Mouse (Mus musculus): ENCODE results near the gene Serpina3g. TPM values are rescaled to one million over a fixed set of nuclear protein-coding genes. Genes with fewer than 3 reads are reported as not detected.

The Serpina3g gene
- polyA plus RNA-seq (2012; rRNA removed): 0.82 and 1.1 TPM in 2 replicates
- polyA plus RNA-seq (2014; fragmentation: Nextera tagmentation; extraction: Ambion mirVana): 0.87 and 1.1 TPM in 2 replicates

DNA sequence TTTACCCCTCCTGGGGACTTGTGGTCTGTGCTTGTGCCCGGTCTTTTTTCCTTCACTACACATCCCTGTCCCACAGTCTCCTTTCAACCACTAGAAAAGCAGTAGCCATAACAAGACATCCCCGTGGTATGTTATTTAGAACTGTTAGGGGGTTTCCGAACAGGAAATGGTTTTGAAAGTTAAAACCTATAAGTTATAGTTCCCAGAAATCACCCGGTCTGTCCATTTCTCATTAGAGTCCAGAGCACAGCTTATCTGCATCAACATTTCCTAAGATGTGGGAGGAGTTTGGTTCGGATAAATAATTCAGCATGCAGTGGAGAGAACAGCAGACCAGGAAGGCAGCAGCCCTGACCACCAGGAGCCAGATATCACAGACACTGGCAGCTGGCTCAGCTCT, at the start of gene Serpina3g:
Gene Serpina3g, plus strand, starts transcription at position 331 of the 400 bp plus-strand sequence.
- no peak for ATAC-seq (ENCODE audit: low FRiP score, low read depth)
- no peaks in the 10 kb centered on the region for H3K27me3 ChIP-seq (ENCODE audit: control insufficient read depth, insufficient read depth, low read length)
- no peaks in the 10 kb centered on the region for H3K36me3 ChIP-seq (ENCODE audit: control insufficient read depth, insufficient read depth, low read length)
- H3K4me3 ChIP-seq (replicated peaks; ENCODE audit: low read length): no peak within 1 kb of the TSS
- TF ChIP-seq POLR2A (IDR thresholded peaks at IDR 0.05; ENCODE audit: borderline replicate concordance, extremely low read depth, insufficient read depth, insufficient read length): no peak
- H3K4me2 ChIP-seq (replicated peaks; ENCODE audit: low read depth, low read length, severe bottlenecking): no peak within 1 kb of the TSS
- H3K27ac ChIP-seq (replicated peaks; ENCODE audit: low read depth, low read length): no peak within 1 kb of the TSS
- 52% methylated on average over 5 of the region's 5 CpGs for WGBS
- no peaks in the 10 kb centered on the region for H3K4me1 ChIP-seq (ENCODE audit: control insufficient read depth, insufficient read depth, low read length)
- no peaks in the 10 kb centered on the region for H3K9me3 ChIP-seq (ENCODE audit: control insufficient read depth, low read length)
- H3K9ac ChIP-seq (ENCODE audit: low read depth, low read length, severe bottlenecking): no peak within 1 kb of the TSS
- DNase-seq (ENCODE audit: low spot score): no peak

DNA sequence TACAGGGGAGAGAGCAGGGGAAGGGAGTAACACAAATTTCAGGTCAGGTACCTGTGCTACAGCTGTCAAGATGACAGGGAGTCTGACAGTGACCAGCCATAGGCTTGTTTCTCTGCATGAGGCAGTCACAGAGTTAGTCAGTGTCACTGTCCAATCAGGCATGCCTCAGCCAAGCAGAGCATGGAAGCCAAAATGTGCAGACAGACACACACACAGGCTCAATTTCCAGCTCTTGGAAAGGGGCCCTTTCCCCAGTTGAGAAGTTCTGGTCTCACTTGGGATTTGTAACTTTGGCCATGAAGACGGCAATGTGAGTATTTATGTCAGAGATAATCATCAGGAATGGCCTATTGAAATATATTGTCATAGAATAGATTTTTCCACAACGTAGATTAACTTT, 46.8 kb upstream of the Serpina3g start:
- WGBS: 64% methylated on average over 2 of the region's 2 CpGs
- Histone ChIP-seq H3K27ac (replicated peaks; ENCODE audit: low read depth, low read length) (no peak overlapping the region), H3K4me1 (ENCODE audit: control insufficient read depth, insufficient read depth, low read length) (no peaks in the 10 kb centered on the region), H3K27me3 (ENCODE audit: control insufficient read depth, insufficient read depth, low read length) (no peaks in the 10 kb centered on the region), H3K4me2 (replicated peaks; ENCODE audit: low read depth, low read length, severe bottlenecking) (no peak overlapping the region), H3K9ac (ENCODE audit: low read depth, low read length, severe bottlenecking) (no peak overlapping the region), H3K4me3 (replicated peaks; ENCODE audit: low read length) (no peak overlapping the region), H3K9me3 (ENCODE audit: control insufficient read depth, low read length) (no peaks in the 10 kb centered on the region), H3K36me3 (ENCODE audit: control insufficient read depth, insufficient read depth, low read length) (no peaks in the 10 kb centered on the region)
- ATAC-seq (ENCODE audit: low FRiP score, low read depth) (no peak), DNase-seq (ENCODE audit: low spot score) (no peak)
- TF ChIP-seq POLR2A (IDR thresholded peaks at IDR 0.05; ENCODE audit: borderline replicate concordance, extremely low read depth, insufficient read depth, insufficient read length): no peak

DNA sequence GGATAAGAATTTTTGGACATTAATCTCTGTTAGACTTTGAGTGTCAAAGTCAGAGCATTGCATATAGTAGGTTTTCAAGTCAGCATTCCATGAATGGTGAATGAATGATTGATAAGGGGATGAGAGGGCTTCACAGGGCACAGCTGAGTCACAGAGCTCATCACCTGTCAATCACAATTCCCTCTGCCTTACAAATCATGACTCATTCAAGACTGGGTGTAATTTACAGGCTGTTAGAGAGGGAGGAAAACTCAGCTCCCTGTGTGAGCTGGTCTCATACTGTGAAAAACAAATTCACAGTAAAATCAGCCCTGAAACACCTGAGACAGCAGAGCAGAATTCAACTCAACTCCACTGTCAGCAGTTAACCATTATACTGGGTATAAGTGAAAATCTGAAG, 45.2 kb upstream of the Serpina3g start:
- Histone ChIP-seq H3K27ac (replicated peaks; ENCODE audit: low read depth, low read length) (no peak overlapping the region), H3K4me1 (ENCODE audit: control insufficient read depth, insufficient read depth, low read length) (no peaks in the 10 kb centered on the region), H3K9me3 (ENCODE audit: control insufficient read depth, low read length) (no peaks in the 10 kb centered on the region), H3K4me2 (replicated peaks; ENCODE audit: low read depth, low read length, severe bottlenecking) (no peak overlapping the region), H3K9ac (ENCODE audit: low read depth, low read length, severe bottlenecking) (no peak overlapping the region), H3K27me3 (ENCODE audit: control insufficient read depth, insufficient read depth, low read length) (no peaks in the 10 kb centered on the region), H3K4me3 (replicated peaks; ENCODE audit: low read length) (no peak overlapping the region), H3K36me3 (ENCODE audit: control insufficient read depth, insufficient read depth, low read length) (no peaks in the 10 kb centered on the region)
- no peak for TF ChIP-seq POLR2A (IDR thresholded peaks at IDR 0.05; ENCODE audit: borderline replicate concordance, extremely low read depth, insufficient read depth, insufficient read length)
- ATAC-seq (ENCODE audit: low FRiP score, low read depth) (no peak), DNase-seq (ENCODE audit: low spot score) (no peak)

DNA sequence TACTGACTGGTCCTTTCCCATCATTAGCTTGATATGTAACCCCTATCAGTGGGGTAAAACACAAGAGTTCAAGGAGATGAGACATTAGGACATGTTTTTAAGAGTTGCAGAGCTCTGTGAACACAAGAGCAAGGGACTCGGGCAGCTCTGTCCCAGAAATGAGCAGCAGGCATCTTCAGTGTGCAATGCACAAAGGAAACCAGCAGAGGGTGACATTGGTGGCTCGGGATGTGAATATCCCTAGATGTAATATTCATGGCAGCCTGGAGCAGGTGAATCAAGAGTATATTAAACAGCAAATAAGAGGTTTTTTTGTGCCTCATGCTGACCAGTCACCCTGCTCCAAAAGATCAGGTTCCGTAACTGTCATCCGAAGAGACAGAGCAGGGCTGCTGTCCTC, 26.9 kb upstream of the Serpina3g start:
- no peak overlapping the region for H3K4me3 ChIP-seq (replicated peaks; ENCODE audit: low read length)
- WGBS: 76% methylated on average over 4 of the region's 4 CpGs
- DNase-seq (ENCODE audit: low spot score): no peak
- no peak overlapping the region for H3K9ac ChIP-seq (ENCODE audit: low read depth, low read length, severe bottlenecking)
- no peaks in the 10 kb centered on the region for H3K36me3 ChIP-seq (ENCODE audit: control insufficient read depth, insufficient read depth, low read length)
- ATAC-seq (ENCODE audit: low FRiP score, low read depth): no peak
- H3K4me1 ChIP-seq (ENCODE audit: control insufficient read depth, insufficient read depth, low read length): no peaks in the 10 kb centered on the region
- H3K27ac ChIP-seq (replicated peaks; ENCODE audit: low read depth, low read length): no peak overlapping the region
- no peak for TF ChIP-seq POLR2A (IDR thresholded peaks at IDR 0.05; ENCODE audit: borderline replicate concordance, extremely low read depth, insufficient read depth, insufficient read length)
- H3K27me3 ChIP-seq (ENCODE audit: control insufficient read depth, insufficient read depth, low read length): no peaks in the 10 kb centered on the region
- no peak overlapping the region for H3K4me2 ChIP-seq (replicated peaks; ENCODE audit: low read depth, low read length, severe bottlenecking)
- no peaks in the 10 kb centered on the region for H3K9me3 ChIP-seq (ENCODE audit: control insufficient read depth, low read length)

DNA sequence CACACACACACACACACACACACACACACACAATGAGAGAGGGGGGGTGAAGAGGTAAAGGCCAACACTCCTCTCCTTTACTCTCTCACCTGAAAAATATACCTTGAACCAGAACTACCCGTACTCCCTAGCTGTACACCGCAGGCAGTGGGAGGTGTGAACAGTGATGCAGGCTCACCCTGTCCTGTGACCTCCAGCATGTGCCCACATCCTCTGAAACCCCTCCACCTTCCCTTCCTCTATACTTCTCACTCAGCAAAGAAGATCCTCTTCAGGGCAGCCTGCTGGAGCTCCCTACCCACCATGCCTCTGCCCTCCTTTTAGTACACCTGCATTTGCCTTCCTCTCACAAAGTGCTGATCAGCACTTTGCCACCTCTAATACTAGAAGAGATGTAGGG, 26.2 kb upstream of the Serpina3g start:
- DNase-seq (ENCODE audit: low spot score) (no peak), ATAC-seq (ENCODE audit: low FRiP score, low read depth) (no peak)
- Histone ChIP-seq H3K4me1 (ENCODE audit: control insufficient read depth, insufficient read depth, low read length) (no peaks in the 10 kb centered on the region), H3K27me3 (ENCODE audit: control insufficient read depth, insufficient read depth, low read length) (no peaks in the 10 kb centered on the region), H3K36me3 (ENCODE audit: control insufficient read depth, insufficient read depth, low read length) (no peaks in the 10 kb centered on the region), H3K27ac (replicated peaks; ENCODE audit: low read depth, low read length) (no peak overlapping the region), H3K4me3 (replicated peaks; ENCODE audit: low read length) (no peak overlapping the region), H3K4me2 (replicated peaks; ENCODE audit: low read depth, low read length, severe bottlenecking) (no peak overlapping the region), H3K9me3 (ENCODE audit: control insufficient read depth, low read length) (no peaks in the 10 kb centered on the region), H3K9ac (ENCODE audit: low read depth, low read length, severe bottlenecking) (no peak overlapping the region)
- TF ChIP-seq POLR2A (IDR thresholded peaks at IDR 0.05; ENCODE audit: borderline replicate concordance, extremely low read depth, insufficient read depth, insufficient read length): no peak
- 95% methylated on average over 2 of the region's 2 CpGs for WGBS

All from limb, embryonic 14.5 days (tissue).